Mouse (Mus musculus) adrenal gland, adult (tissue): Measurements from ENCODE around the gene Trim50.

ENCODE experiments used
- DNase-seq, 2 experiments: peaks; one replicate each; pipeline ENCODE4 v3.0.0; 2022 to 2023; ENCODE audit warnings: low spot score in 1 of 2; ENCODE audit not compliant: inconsistent age in 2 of 2

Gene Trim50

GRCm38 (mm10) chr5:135352995-135353394 is at the start of gene Trim50:
Gene Trim50, plus strand, starts transcription at chr5:135353295.
- DNase-seq = no peak

- no peak for DNase-seq
These were observed 46.7 kb upstream of the Trim50 start for GRCm38 (mm10) chr5:135306321-135306965.

GRCm38 (mm10) chr5:135316177-135316576 is 36.9 kb upstream of the Trim50 start:
- no peak for DNase-seq

- no peak for DNase-seq
These were observed 33.2 kb upstream of the Trim50 start for GRCm38 (mm10) chr5:135319856-135320255.

GRCm38 (mm10) chr5:135322197-135322596 is 30.9 kb upstream of the Trim50 start:
- no peak for DNase-seq

GRCm38 (mm10) chr5:135326121-135326659 is 26.9 kb upstream of the Trim50 start:
- DNase-seq = no peak

- DNase-seq = no peak
These were observed 23.6 kb upstream of the Trim50 start for GRCm38 (mm10) chr5:135329471-135329870.

- no peak for DNase-seq
These were observed 22.9 kb upstream of the Trim50 start for GRCm38 (mm10) chr5:135330201-135330600.

GRCm38 (mm10) chr5:135331161-135331560 is 21.9 kb upstream of the Trim50 start:
- DNase-seq = no peak

GRCm38 (mm10) chr5:135337575-135337974 is 15.5 kb upstream of the Trim50 start:
- DNase-seq = peak; percentile 56 to 83

- DNase-seq = no peak
These were observed 7.1 kb upstream of the Trim50 start for GRCm38 (mm10) chr5:135345989-135346388.

GRCm38 (mm10) chr5:135346430-135346829 is 6.7 kb upstream of the Trim50 start:
- DNase-seq = peak in 1 of 2 experiments; percentile 63

- no peak for DNase-seq
These were observed 5.5 kb upstream of the Trim50 start for GRCm38 (mm10) chr5:135347511-135348011.

- no peak for DNase-seq
These were observed 3.2 kb upstream of the Trim50 start, which contains the start of gene Fkbp6 for GRCm38 (mm10) chr5:135349862-135350261. Gene Fkbp6, minus strand, starts transcription at chr5:135350044.

GRCm38 (mm10) chr5:135351606-135352005 is 1.5 kb upstream of the Trim50 start:
- DNase-seq = no peak

- no peak for DNase-seq
These were observed 469 bp downstream of the Trim50 start for GRCm38 (mm10) chr5:135353564-135353963.

GRCm38 (mm10) chr5:135356090-135356489 is 3.0 kb downstream of the Trim50 start:
- no peak for DNase-seq

GRCm38 (mm10) chr5:135357556-135357955 is 4.5 kb downstream of the Trim50 start:
- peak in 1 of 2 experiments; percentile 66 for DNase-seq

GRCm38 (mm10) chr5:135359772-135360171 is 6.7 kb downstream of the Trim50 start:
- peak in 1 of 2 experiments; percentile 73 for DNase-seq

- no peak for DNase-seq
These were observed 9.5 kb downstream of the Trim50 start for GRCm38 (mm10) chr5:135362572-135362971.

GRCm38 (mm10) chr5:135363540-135363939 is 10.4 kb downstream of the Trim50 start:
- DNase-seq = peak in 1 of 2 experiments; percentile 57

GRCm38 (mm10) chr5:135367841-135368240 is 14.7 kb downstream of the Trim50 start:
- peak in 1 of 2 experiments; percentile 68 for DNase-seq
